Mouse (Mus musculus) hindbrain, postnatal 0 days (tissue): ENCODE measurements at regions not wholly inside any gene's neighbourhood (a gene's known extent, or its start where the extent isn't known, plus 50 kb on each side); places are given as distances from the start of the nearest gene placed in this dataset.
A peak's percentile ranks its signal among the peaks of the same experiment; 100 is the strongest.

ENCODE experiments used
- ATAC-seq: fragments of 200-750 bp; cut with Nextera tagmentation; 2 replicates; pipeline ENCODE4 v1.8.0; 2017; ENCODE audit warnings: mild to moderate bottlenecking, moderate TSS enrichment, moderate library complexity
- DNase-seq: peaks from one replicate; pipeline ENCODE4 v3.0.0-alpha.2; 2015; ENCODE audit warnings: low spot score
- H3K27ac ChIP-seq: fragments of 300-500 bp; sonication (generic); 2 replicates; pipeline ENCODE4 v1.5.1; 2014; ENCODE audit warnings: mild to moderate bottlenecking
- H3K27me3 ChIP-seq: fragments of 300-500 bp; sonication (generic); 2 replicates; pipeline ENCODE4 v1.6.1; 2014; ENCODE audit warnings: low read length, mixed read lengths; ENCODE audit not compliant: insufficient read depth
- H3K36me3 ChIP-seq: fragments of 300-500 bp; sonication (generic); 2 replicates; pipeline ENCODE4 v1.6.1; 2014; ENCODE audit warnings: low read length, mixed read lengths; ENCODE audit not compliant: insufficient read depth
- H3K4me1 ChIP-seq: fragments of 300-500 bp; sonication (generic); 2 replicates; pipeline ENCODE4 v1.6.1; 2014; ENCODE audit warnings: antibody characterized with exemption, low read length, mixed read lengths; ENCODE audit not compliant: insufficient read depth
- H3K4me2 ChIP-seq: fragments of 300-500 bp; sonication (generic); 2 replicates; pipeline ENCODE4 v1.6.1; 2014; ENCODE audit warnings: low read depth, mild to moderate bottlenecking, low read length, moderate library complexity, mixed read lengths
- H3K4me3 ChIP-seq: fragments of 300-500 bp; sonication (generic); 2 replicates; pipeline ENCODE4 v1.5.1; 2014; ENCODE audit warnings: low read length
- H3K9ac ChIP-seq: fragments of 300-500 bp; sonication (generic); replicated peaks from 2 replicates; pipeline ENCODE4 v1.6.1; 2014; ENCODE audit warnings: mild to moderate bottlenecking, low read length, moderate library complexity, mixed read lengths
- H3K9me3 ChIP-seq: fragments of 300-500 bp; sonication (generic); 2 replicates; pipeline ENCODE4 v1.6.1; 2016; ENCODE audit warnings: low read length, mixed read lengths
- CTCF ChIP-seq: IDR thresholded peaks from 2 replicates; pipeline ENCODE4 v1.5.1; 2016; ENCODE audit warnings: antibody characterized with exemption, control low read depth, low read depth
- WGBS: fragments of 180-500 bp; shearing (Covaris S2); extraction: QIAGEN DNeasy Blood & Tissue Kit; methylation state at CpG from one replicate; pipeline ENCODE4 v1.1.7; 2014; 5-methylcytosine and 5-hydroxymethylcytosine counted together

DNA sequence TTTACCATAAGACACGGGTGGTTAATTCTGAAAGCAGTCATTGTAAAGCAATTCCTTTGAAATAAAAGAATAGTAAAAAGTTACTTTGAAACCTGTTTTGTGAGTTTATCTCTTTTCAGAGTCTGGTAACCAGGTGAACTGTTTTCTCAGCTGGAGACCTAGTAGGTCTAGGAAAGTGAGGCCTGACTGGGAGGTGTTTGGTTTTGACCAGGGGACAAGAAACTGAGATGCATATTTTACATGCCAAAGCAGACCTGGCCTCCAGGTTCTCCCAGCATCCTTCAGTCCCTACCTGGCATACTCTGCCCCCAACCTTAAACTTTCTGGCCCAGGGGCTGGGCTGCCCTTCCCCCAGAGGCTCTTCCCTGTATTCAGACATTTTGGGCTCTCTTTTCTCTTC is 142.9 kb upstream of the Pfn2 start:
- H3K4me2 ChIP-seq = no peak overlapping the region
- no peak overlapping the region for H3K9ac ChIP-seq
- H3K4me1 ChIP-seq = no peaks in the 10 kb centered on the region
- no peaks in the 10 kb centered on the region for H3K36me3 ChIP-seq
- DNase-seq = no peak
- H3K27ac ChIP-seq = no peak overlapping the region
- H3K27me3 ChIP-seq = no peaks in the 10 kb centered on the region
- no peak overlapping the region for H3K4me3 ChIP-seq
- 81% methylated on average over 1 of the region's 1 CpGs for WGBS
- no peak for TF ChIP-seq CTCF
- no peaks in the 10 kb centered on the region for H3K9me3 ChIP-seq
- no peak for ATAC-seq

DNA sequence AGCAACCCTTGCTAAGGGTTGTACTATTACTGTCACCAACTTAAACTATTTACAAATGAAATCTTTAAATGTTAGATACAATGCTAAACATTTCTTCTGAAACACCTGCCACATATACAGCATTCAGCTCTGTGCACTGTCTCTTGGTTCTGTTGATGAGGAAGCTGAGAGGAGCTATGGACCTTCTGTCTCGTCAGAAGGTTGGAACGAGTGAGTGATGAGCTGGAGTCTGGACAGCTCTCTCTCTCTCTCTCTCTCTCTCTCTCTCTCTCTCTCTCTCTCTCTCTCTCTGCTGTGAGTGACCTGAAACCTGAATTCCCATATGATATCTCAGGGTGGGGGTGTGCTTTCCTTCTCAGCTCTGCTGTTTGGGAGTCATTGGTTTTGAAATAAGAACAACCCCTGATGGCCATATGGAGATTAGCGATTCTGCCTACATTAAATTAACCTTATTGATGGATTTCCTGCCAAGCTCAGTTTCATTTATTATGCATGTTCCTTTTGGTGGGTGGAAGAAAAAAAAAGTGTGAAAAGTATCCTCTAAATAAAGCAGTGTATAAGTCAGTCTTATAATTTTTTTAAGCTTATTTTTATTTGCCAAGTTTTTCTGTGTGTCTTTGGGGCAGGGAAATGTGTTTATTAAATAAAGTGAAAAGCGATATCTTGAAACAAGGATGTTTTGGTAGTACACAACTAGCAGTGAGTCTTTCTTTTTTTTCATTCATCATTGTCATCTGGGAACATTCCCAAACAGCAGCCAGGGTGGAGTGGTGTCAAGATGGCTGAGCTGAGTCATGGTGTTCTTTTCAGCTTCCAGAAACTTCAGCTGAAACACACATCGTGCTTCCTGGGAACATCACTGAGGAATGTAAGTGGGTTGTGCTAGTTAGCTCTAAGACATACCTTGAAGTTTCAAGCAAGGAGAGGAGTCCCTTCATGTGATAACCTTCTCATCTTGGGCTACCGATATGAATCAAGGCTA is 150.5 kb upstream of the Pfn2 start:
- ATAC-seq (no peak), DNase-seq (no peak)
- Histone ChIP-seq H3K9ac (no peak overlapping the region), H3K36me3 (no peaks in the 10 kb centered on the region), H3K27me3 (no peaks in the 10 kb centered on the region), H3K4me3 (no peak overlapping the region), H3K4me1 (no peaks in the 10 kb centered on the region), H3K9me3 (no peaks in the 10 kb centered on the region), H3K27ac (no peak overlapping the region), H3K4me2 (no peak overlapping the region)
- WGBS = 77% methylated on average over 6 of the region's 6 CpGs
- TF ChIP-seq CTCF = no peak

GRCm38 (mm10) chr3:58002792-58003574 is 155.1 kb upstream of the Pfn2 start:
- ATAC-seq = no peak
- WGBS = 46% methylated on average over 7 of the region's 7 CpGs
- no peak for TF ChIP-seq CTCF
- Histone ChIP-seq H3K36me3 (no peaks in the 10 kb centered on the region), H3K9me3 (no peaks in the 10 kb centered on the region), H3K4me2 (no peak overlapping the region), H3K27me3 (no peaks in the 10 kb centered on the region), H3K4me3 (no peak overlapping the region), H3K4me1 (no peaks in the 10 kb centered on the region), H3K27ac (no peak overlapping the region), H3K9ac (no peak overlapping the region)
- DNase-seq = peak; percentile 60

GRCm38 (mm10) chr3:58024750-58025392 is 177.0 kb upstream of the Pfn2 start:
- no peak overlapping the region for H3K4me2 ChIP-seq
- H3K27ac ChIP-seq = no peak overlapping the region
- no peak for DNase-seq
- no peak overlapping the region for H3K9ac ChIP-seq
- 82% methylated on average over 3 of the region's 3 CpGs for WGBS
- H3K9me3 ChIP-seq = no peaks in the 10 kb centered on the region
- H3K4me1 ChIP-seq = no peaks in the 10 kb centered on the region
- no peak overlapping the region for H3K4me3 ChIP-seq
- H3K36me3 ChIP-seq = no peaks in the 10 kb centered on the region
- no peaks in the 10 kb centered on the region for H3K27me3 ChIP-seq
- TF ChIP-seq CTCF = no peak
- ATAC-seq = no peak

DNA sequence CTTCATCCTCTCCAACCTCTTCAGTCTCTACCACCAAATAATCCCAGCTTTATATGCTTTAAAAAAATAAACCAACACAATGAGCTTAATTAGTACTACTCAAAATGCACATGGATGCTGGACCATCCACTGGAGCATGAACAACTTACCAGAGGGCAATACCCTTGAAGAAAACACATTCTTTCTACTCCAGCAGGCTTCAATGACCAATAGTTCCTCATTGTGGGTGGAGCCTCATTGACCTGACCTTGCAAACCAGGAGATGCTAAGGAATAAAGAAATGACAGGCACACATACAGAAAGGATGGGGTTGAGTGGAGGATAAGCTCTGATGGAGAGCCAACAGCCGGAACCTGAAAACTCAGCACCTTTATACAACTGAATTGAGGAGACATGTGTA is 201.7 kb upstream of the Pfn2 start:
- TF ChIP-seq CTCF = no peak
- WGBS = 96% methylated on average over 1 of the region's 1 CpGs

DNA sequence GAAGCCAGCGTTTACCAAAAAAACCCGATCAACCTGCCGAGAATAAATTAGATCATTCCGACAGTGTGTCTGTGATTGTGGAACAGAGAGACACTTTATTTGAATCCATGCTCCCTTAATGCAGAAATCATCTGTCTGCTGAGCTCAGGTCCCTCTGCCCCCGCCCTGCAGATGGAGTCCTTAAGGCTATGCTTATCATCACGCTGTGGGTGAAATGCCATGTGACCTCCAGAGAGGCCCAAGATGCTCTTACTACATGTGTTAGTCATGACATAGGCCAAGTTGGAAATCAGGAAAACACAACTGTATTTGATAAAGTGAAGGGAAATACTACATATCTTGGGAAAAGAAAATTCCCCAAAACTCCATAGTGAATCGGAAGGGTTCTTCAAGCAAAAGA is 206.8 kb upstream of the Pfn2 start:
- DNase-seq (no peak), ATAC-seq (no peak)
- no peak overlapping the region for H3K4me2 ChIP-seq
- H3K4me1 ChIP-seq = no peaks in the 10 kb centered on the region
- no peak overlapping the region for H3K27ac ChIP-seq
- no peak for TF ChIP-seq CTCF
- H3K36me3 ChIP-seq = no peaks in the 10 kb centered on the region
- no peaks in the 10 kb centered on the region for H3K9me3 ChIP-seq
- H3K27me3 ChIP-seq = no peaks in the 10 kb centered on the region
- WGBS = 86% methylated on average over 7 of the region's 7 CpGs
- H3K9ac ChIP-seq = no peak overlapping the region
- H3K4me3 ChIP-seq = no peak overlapping the region

More for the DNA sequence above, 201.7 kb upstream of the Pfn2 start:
- Histone ChIP-seq H3K9ac (no peak overlapping the region), H3K36me3 (no peaks in the 10 kb centered on the region), H3K4me2 (no peak overlapping the region), H3K27ac (no peak overlapping the region), H3K27me3 (no peaks in the 10 kb centered on the region), H3K9me3 (no peaks in the 10 kb centered on the region), H3K4me1 (no peaks in the 10 kb centered on the region), H3K4me3 (no peak overlapping the region)
- no peak for DNase-seq
- no peak for ATAC-seq
